Mouse (Mus musculus): ENCODE measurements around the gene Ccdc182.

DNA sequence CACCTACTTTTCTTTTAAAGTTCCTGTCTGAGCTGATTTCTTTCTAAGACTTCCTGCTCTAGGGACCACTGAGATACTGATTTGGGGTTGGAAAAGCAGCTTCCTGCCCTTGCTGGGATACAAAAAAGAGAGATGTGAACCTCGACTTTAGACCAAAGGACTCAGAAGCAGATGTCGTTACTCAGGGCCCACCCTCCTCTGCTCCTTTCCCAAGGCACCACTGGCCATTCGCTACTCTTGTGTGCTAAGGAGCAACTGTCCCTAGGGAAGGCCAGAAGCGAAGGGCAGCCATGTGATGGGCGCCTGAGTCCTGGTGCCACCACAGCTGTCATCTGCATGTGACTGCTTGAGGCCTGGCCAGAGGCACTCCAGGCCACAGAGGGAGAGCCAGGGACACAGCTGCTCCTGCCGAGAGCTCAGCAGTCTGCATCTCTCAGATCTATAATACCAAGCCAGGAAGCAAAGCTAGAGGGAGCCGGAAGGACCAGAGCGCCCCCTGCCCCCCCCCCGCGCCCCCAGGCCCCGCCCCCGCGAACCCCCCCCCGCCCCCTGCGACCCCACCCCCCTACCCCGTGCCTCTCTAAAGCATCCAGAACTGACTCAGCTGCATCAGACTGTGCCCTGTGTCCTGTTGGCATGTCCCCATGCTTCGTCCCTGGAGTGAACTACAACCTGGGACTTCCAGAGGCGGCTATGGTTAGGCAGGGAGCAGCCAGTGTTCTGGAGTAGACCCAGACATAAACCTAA, 40.9 kb upstream of the Ccdc182 start:
- TF ChIP-seq CTCF (IDR thresholded peaks at IDR 0.05; ENCODE audit: control insufficient read depth, insufficient read depth, insufficient replicate concordance, low read depth, low read length) (no peak), POLR2A (IDR thresholded peaks at IDR 0.05; ENCODE audit: control insufficient read depth, low read depth, low read length) (no peak)
